Mouse (Mus musculus): ENCODE results near the gene Ntf5. TPM values are rescaled to one million over a fixed set of nuclear protein-coding genes. Genes with fewer than 3 reads are reported as not detected.
"Not testable (repeated sequence)": the region's sequence is repeated elsewhere in the genome, so short reads cannot be mapped to it uniquely, and the experiment has no call there.

Gene Ntf5
- total and polyA plus RNA-seq, 2 experiments from 2014 or later, result 0.07 to 0.24 TPM

GRCm38 (mm10) chr7:45458748-45459563 is 45.5 kb downstream of the Ntf5 start:
- Histone ChIP-seq H3K4me3 (ENCODE audit: low read depth, low read length) (peak overlapping the region; percentile 87), H3K9me3 (ENCODE audit: low read length) (no peaks in the 10 kb centered on the region), H3K27me3 (ENCODE audit: insufficient read depth, low read length) (no peaks in the 10 kb centered on the region), H3K36me3 (ENCODE audit: insufficient read depth) (peaks cover 48% of the 10 kb centered on the region), H3K4me1 (ENCODE audit: insufficient read depth) (peaks cover 21% of the 10 kb centered on the region), H3K27ac (ENCODE audit: low read depth, low read length) (peak overlapping the region; percentile 92), H3K9ac (peak overlapping the region; percentile 87), H3K4me2 (ENCODE audit: low read depth) (peak overlapping the region; percentile 76)
- ATAC-seq (peak; percentile 77), DNase-seq (peak; percentile 94)
- no peak for TF ChIP-seq CTCF (IDR thresholded peaks at IDR 0.05; ENCODE audit: low read depth)
- WGBS, result 0% methylated on average over 41 of the region's 43 CpGs

- H3K27ac ChIP-seq (ENCODE audit: low read depth, low read length), result peak within 1 kb of the TSS; percentile 92
- peaks cover 21% of the 10 kb centered on the region for H3K4me1 ChIP-seq (ENCODE audit: insufficient read depth)
- peaks cover 47% of the 10 kb centered on the region for H3K36me3 ChIP-seq (ENCODE audit: insufficient read depth)
- H3K9me3 ChIP-seq (ENCODE audit: low read length); H3K27me3 ChIP-seq (ENCODE audit: insufficient read depth, low read length): not testable (repeated sequence)
- DNase-seq (peak; percentile 99), ATAC-seq (peak; percentile 96)
- H3K4me2 ChIP-seq (ENCODE audit: low read depth), result peak within 1 kb of the TSS; percentile 76
- peak within 1 kb of the TSS; percentile 87 for H3K4me3 ChIP-seq (ENCODE audit: low read depth, low read length)
- WGBS, result under 1% methylated on average over 32 of the region's 37 CpGs
- peak within 1 kb of the TSS; percentile 87 for H3K9ac ChIP-seq
These were observed 46.2 kb downstream of the Ntf5 start, which contains the start of gene Ftl1 for GRCm38 (mm10) chr7:45459564-45460140. Ftl1 (minus strand) TSS chr7:45459884.

- ATAC-seq (no peak), DNase-seq (no peak)
- peak overlapping the region; percentile 92 for H3K27ac ChIP-seq (ENCODE audit: low read depth, low read length)
- peak overlapping the region; percentile 49 for H3K9ac ChIP-seq
- H3K4me2 ChIP-seq (ENCODE audit: low read depth), result peak overlapping the region; percentile 52
- H3K4me3 ChIP-seq (ENCODE audit: low read depth, low read length), result 0 out of 2 replicates have a peak overlapping the region, but pooled peaks have one; percentile 87
- peaks cover 48% of the 10 kb centered on the region for H3K36me3 ChIP-seq (ENCODE audit: insufficient read depth)
- H3K27me3 ChIP-seq (ENCODE audit: insufficient read depth, low read length), result no peaks in the 10 kb centered on the region
- peaks cover 23% of the 10 kb centered on the region for H3K4me1 ChIP-seq (ENCODE audit: insufficient read depth)
- no peaks in the 10 kb centered on the region for H3K9me3 ChIP-seq (ENCODE audit: low read length)
- 73% methylated on average over 7 of the region's 7 CpGs for WGBS
- no peak for TF ChIP-seq CTCF (IDR thresholded peaks at IDR 0.05; ENCODE audit: low read depth)
These were observed 46.9 kb downstream of the Ntf5 start for GRCm38 (mm10) chr7:45460377-45460776.

- no peak overlapping the region for H3K9ac ChIP-seq
- H3K27me3 ChIP-seq (ENCODE audit: insufficient read depth, low read length), result no peaks in the 10 kb centered on the region
- no peak for TF ChIP-seq CTCF (IDR thresholded peaks at IDR 0.05; ENCODE audit: low read depth)
- no peak overlapping the region for H3K4me3 ChIP-seq (ENCODE audit: low read depth, low read length)
- no peaks in the 10 kb centered on the region for H3K9me3 ChIP-seq (ENCODE audit: low read length)
- DNase-seq (peak; percentile 43), ATAC-seq (no peak)
- peaks cover 46% of the 10 kb centered on the region for H3K36me3 ChIP-seq (ENCODE audit: insufficient read depth)
- peak overlapping the region; percentile 92 for H3K27ac ChIP-seq (ENCODE audit: low read depth, low read length)
- 41% methylated on average over 13 of the region's 13 CpGs for WGBS
- 0 out of 2 replicates have a peak overlapping the region, but pooled peaks have one; percentile 52 for H3K4me2 ChIP-seq (ENCODE audit: low read depth)
- peaks cover 28% of the 10 kb centered on the region for H3K4me1 ChIP-seq (ENCODE audit: insufficient read depth)
These were observed 47.4 kb downstream of the Ntf5 start for GRCm38 (mm10) chr7:45460860-45461314.

- Histone ChIP-seq H3K9me3 (ENCODE audit: low read length) (no peaks in the 10 kb centered on the region), H3K27ac (ENCODE audit: low read depth, low read length) (peak overlapping the region; percentile 92), H3K4me3 (ENCODE audit: low read depth, low read length) (no peak overlapping the region), H3K9ac (no peak overlapping the region), H3K27me3 (ENCODE audit: insufficient read depth, low read length) (no peaks in the 10 kb centered on the region), H3K36me3 (ENCODE audit: insufficient read depth) (peaks cover 44% of the 10 kb centered on the region), H3K4me1 (ENCODE audit: insufficient read depth) (peaks cover 28% of the 10 kb centered on the region), H3K4me2 (ENCODE audit: low read depth) (no peak overlapping the region)
- TF ChIP-seq CTCF (IDR thresholded peaks at IDR 0.05; ENCODE audit: low read depth), result no peak
- DNase-seq (no peak), ATAC-seq (no peak)
- 93% methylated on average over 4 of the region's 5 CpGs for WGBS
These were observed 47.8 kb downstream of the Ntf5 start for GRCm38 (mm10) chr7:45461326-45461725.

- DNase-seq, result no peak
- peaks cover 28% of the 10 kb centered on the region for H3K4me1 ChIP-seq (ENCODE audit: insufficient read depth)
- H3K4me2 ChIP-seq (ENCODE audit: low read depth), result no peak overlapping the region
- H3K27ac ChIP-seq (ENCODE audit: low read depth, low read length), result no peak overlapping the region
- H3K9me3 ChIP-seq (ENCODE audit: low read length), result no peaks in the 10 kb centered on the region
- no peak overlapping the region for H3K9ac ChIP-seq
- TF ChIP-seq CTCF (IDR thresholded peaks at IDR 0.05; ENCODE audit: low read depth), result no peak
- H3K36me3 ChIP-seq (ENCODE audit: insufficient read depth), result peaks cover 44% of the 10 kb centered on the region
- H3K4me3 ChIP-seq (ENCODE audit: low read depth, low read length), result no peak overlapping the region
- WGBS, result 95% methylated on average over 4 of the region's 4 CpGs
- ATAC-seq, result no peak
- H3K27me3 ChIP-seq (ENCODE audit: insufficient read depth, low read length), result no peaks in the 10 kb centered on the region
These were observed 48.3 kb downstream of the Ntf5 start for GRCm38 (mm10) chr7:45461781-45462180.

GRCm38 (mm10) chr7:45462325-45462724 is 48.8 kb downstream of the Ntf5 start:
- DNase-seq, result no peak
- no peak overlapping the region for H3K9ac ChIP-seq
- WGBS, result 81% methylated on average over 4 of the region's 4 CpGs
- no peak overlapping the region for H3K27ac ChIP-seq (ENCODE audit: low read depth, low read length)
- no peak overlapping the region for H3K4me2 ChIP-seq (ENCODE audit: low read depth)
- H3K27me3 ChIP-seq (ENCODE audit: insufficient read depth, low read length), result no peaks in the 10 kb centered on the region
- peaks cover 28% of the 10 kb centered on the region for H3K4me1 ChIP-seq (ENCODE audit: insufficient read depth)
- H3K4me3 ChIP-seq (ENCODE audit: low read depth, low read length), result no peak overlapping the region
- H3K9me3 ChIP-seq (ENCODE audit: low read length), result no peaks in the 10 kb centered on the region
- H3K36me3 ChIP-seq (ENCODE audit: insufficient read depth), result peaks cover 43% of the 10 kb centered on the region
- no peak for ATAC-seq
- TF ChIP-seq CTCF (IDR thresholded peaks at IDR 0.05; ENCODE audit: low read depth), result no peak

- Histone ChIP-seq H3K36me3 (ENCODE audit: insufficient read depth) (peaks cover 37% of the 10 kb centered on the region), H3K4me1 (ENCODE audit: insufficient read depth) (peaks cover 25% of the 10 kb centered on the region)
- H3K27ac ChIP-seq (ENCODE audit: low read depth, low read length); H3K4me3 ChIP-seq (ENCODE audit: low read depth, low read length); ATAC-seq; H3K9me3 ChIP-seq (ENCODE audit: low read length); H3K4me2 ChIP-seq (ENCODE audit: low read depth); DNase-seq; H3K27me3 ChIP-seq (ENCODE audit: insufficient read depth, low read length); H3K9ac ChIP-seq: not testable (repeated sequence)
- WGBS, result 80% methylated on average over 4 of the region's 4 CpGs
These were observed 49.4 kb downstream of the Ntf5 start for GRCm38 (mm10) chr7:45462868-45463267.

Measured in forebrain, postnatal 0 days (tissue).